In the genomic region with DNA sequence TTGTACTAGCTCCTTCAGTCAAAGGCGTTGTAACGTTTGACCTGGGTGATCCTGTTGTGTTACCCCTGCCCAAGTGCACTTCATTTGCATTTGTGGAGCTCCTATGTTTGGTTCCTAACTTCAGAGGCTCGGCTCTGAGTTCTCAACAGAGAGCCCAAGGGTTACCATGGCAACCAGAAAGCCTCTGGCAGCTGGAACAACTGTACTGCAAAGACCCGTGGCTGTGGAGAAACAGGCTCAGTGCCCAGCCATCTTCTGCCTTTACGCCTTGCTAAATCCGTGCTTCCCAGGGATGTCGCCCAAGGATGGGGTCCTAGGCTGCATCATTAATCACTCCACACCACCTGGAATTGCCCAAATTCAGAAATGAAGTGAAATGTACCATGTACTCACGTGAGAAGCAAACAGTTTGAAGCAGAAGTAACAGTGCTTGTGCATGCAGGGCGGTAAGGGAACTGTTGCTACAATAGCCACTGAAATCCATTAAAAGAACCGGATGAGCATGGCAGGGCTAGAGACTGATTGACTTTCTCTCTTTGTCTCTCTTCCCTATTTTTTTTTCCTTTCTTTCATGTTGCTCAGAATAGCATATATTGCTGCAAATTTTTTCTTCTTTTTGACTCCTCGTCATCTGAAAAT, we compare ENCODE assay signal across 7 mouse cellular contexts. TPM values are rescaled to one million over a fixed set of nuclear protein-coding genes. Genes with fewer than 3 reads are reported as not detected.
A peak's percentile ranks its signal among the peaks of the same experiment; 100 is the strongest.
DNase-seq lines count a peak whose midpoint lies in the region; ATAC-seq and TF ChIP-seq lines count a peak whose summit lies in the region.

No protein-coding gene starts in this region.

- peak overlapping the region; percentile 46 for H3K4me2 ChIP-seq in embryonic facial prominence, embryonic 15.5 days (replicated peaks)
- H3K4me2 ChIP-seq in intestine, postnatal 0 days (replicated peaks; ENCODE audit: low read depth), result peak overlapping the region; percentile 18; the same call in 1 of the 2 replicates
- peak overlapping the region; percentile 68 for H3K4me2 ChIP-seq in midbrain, embryonic 11.5 days

- no peaks in the 10 kb centered on the region for H3K36me3 ChIP-seq in embryonic facial prominence, embryonic 15.5 days
- H3K36me3 ChIP-seq in intestine, postnatal 0 days (ENCODE audit: control insufficient read depth, insufficient read depth), result no peaks in the 10 kb centered on the region
- H3K36me3 ChIP-seq in midbrain, embryonic 11.5 days (ENCODE audit: control insufficient read depth, insufficient read depth, low read length), result no peaks in the 10 kb centered on the region

- H3K27me3 ChIP-seq in embryonic facial prominence, embryonic 15.5 days, result no peaks in the 10 kb centered on the region
- H3K27me3 ChIP-seq in intestine, postnatal 0 days (replicated peaks; ENCODE audit: control insufficient read depth, insufficient read depth, low read length), result no peaks in the 10 kb centered on the region
- no peaks in the 10 kb centered on the region for H3K27me3 ChIP-seq in midbrain, embryonic 11.5 days (ENCODE audit: control insufficient read depth, insufficient read depth, low read length)

- H3K4me3 ChIP-seq in embryonic facial prominence, embryonic 15.5 days (replicated peaks), result peak overlapping the region; percentile 22
- no peak overlapping the region for H3K4me3 ChIP-seq in intestine, postnatal 0 days (ENCODE audit: low read depth, low read length)
- peak overlapping the region; percentile 39 for H3K4me3 ChIP-seq in midbrain, embryonic 11.5 days (ENCODE audit: low read depth, low read length)

- no peak; the same call in 1 of the 2 replicates for ATAC-seq in embryonic facial prominence, embryonic 15.5 days (ENCODE audit: insufficient number of reproducible peaks, low FRiP score, low TSS enrichment, low read depth)
- no peak for ATAC-seq in intestine, postnatal 0 days
- ATAC-seq in midbrain, embryonic 11.5 days (ENCODE audit: low FRiP score), result peak; percentile 97

- H3K9ac ChIP-seq in embryonic facial prominence, embryonic 15.5 days, result no peak overlapping the region
- H3K9ac ChIP-seq in intestine, postnatal 0 days (ENCODE audit: low read depth, low read length), result no peak overlapping the region
- H3K9ac ChIP-seq in midbrain, embryonic 11.5 days (ENCODE audit: low read length), result no peak overlapping the region

- 11% methylated on average over 11 of the region's 11 CpGs for WGBS in embryonic facial prominence, embryonic 15.5 days
- WGBS in intestine, postnatal 0 days, result 22% methylated on average over 11 of the region's 11 CpGs
- WGBS in midbrain, embryonic 11.5 days, result 8% methylated on average over 11 of the region's 11 CpGs

- peaks cover 3% of the 10 kb centered on the region; the same call in 1 of the 2 replicates for H3K4me1 ChIP-seq in embryonic facial prominence, embryonic 15.5 days
- no peaks in the 10 kb centered on the region for H3K4me1 ChIP-seq in intestine, postnatal 0 days (replicated peaks; ENCODE audit: control insufficient read depth, insufficient read depth, low read length)
- peaks cover 3% of the 10 kb centered on the region; the same call in 1 of the 2 replicates for H3K4me1 ChIP-seq in midbrain, embryonic 11.5 days (ENCODE audit: control insufficient read depth, insufficient read depth, low read length)

- peak; percentile 1 for DNase-seq in lung, postnatal 10 days
- no peak for DNase-seq in lung, postnatal 36 days
- peak; percentile 94 for DNase-seq in midbrain, embryonic 11.5 days (ENCODE audit: low spot score, missing footprints)
- peak; percentile 69 for DNase-seq in telencephalon, adult 2 months (ENCODE audit: low read depth, low spot score)
- no peak for DNase-seq in urinary bladder, postnatal 10 days (ENCODE audit: low spot score)

- H3K9me3 ChIP-seq in embryonic facial prominence, embryonic 15.5 days (replicated peaks), result no peaks in the 10 kb centered on the region
- H3K9me3 ChIP-seq in intestine, postnatal 0 days (ENCODE audit: control insufficient read depth), result 0 out of 2 replicates have a peak, but pooled peaks cover under 1% of the 10 kb centered on the region
- no peaks in the 10 kb centered on the region for H3K9me3 ChIP-seq in midbrain, embryonic 11.5 days (ENCODE audit: control insufficient read depth, low read length)

- TF ChIP-seq CTCF in intestine, postnatal 0 days (IDR thresholded peaks at IDR 0.05; ENCODE audit: low read depth), result no peak

- no peak overlapping the region for H3K27ac ChIP-seq in embryonic facial prominence, embryonic 15.5 days (replicated peaks)
- H3K27ac ChIP-seq in intestine, postnatal 0 days (ENCODE audit: low read depth, low read length), result no peak overlapping the region
- no peak overlapping the region; the same call in 1 of the 2 replicates for H3K27ac ChIP-seq in midbrain, embryonic 11.5 days (ENCODE audit: low read depth, low read length)

RNA-seq across cellular contexts. Expression of a gene that starts 0.8 kb away (rescaled TPM):
- polyA plus RNA-seq in embryonic facial prominence, embryonic 15.5 days (2015; fragmentation: Nextera tagmentation; extraction: Ambion mirVana), result 0.05 and 0.17 TPM in 2 replicates
- 0.12 TPM in 1 of 2 replicates, not detected in the other for polyA plus RNA-seq in intestine, postnatal 0 days (2015; fragmentation: Nextera tagmentation; extraction: Ambion mirVana)
- 0.84 and 1.0 TPM in 2 replicates for polyA plus RNA-seq in midbrain, embryonic 11.5 days (2014; fragmentation: Nextera tagmentation; extraction: Ambion mirVana)

Comparison
In these comparisons a context has a peak if more than half of its experiments do, and no peak if none do; other contexts are left out.
1. DNase-seq: peak in lung, postnatal 10 days (single experiment), midbrain, embryonic 11.5 days (single experiment) and telencephalon, adult 2 months (single experiment); none in lung, postnatal 36 days (single experiment) and urinary bladder, postnatal 10 days (single experiment).
2. H3K4me2 ChIP-seq: peak in every context shown above with its lines; median percentile 68 in midbrain, embryonic 11.5 days; 46 in embryonic facial prominence, embryonic 15.5 days; 18 in intestine, postnatal 0 days.